Mouse (Mus musculus): ENCODE measurements at regions not wholly inside any gene's neighbourhood (a gene's known extent, or its start where the extent isn't known, plus 50 kb on each side); places are given as distances from the start of the nearest gene placed in this dataset.

- no peak overlapping the region for H3K27ac ChIP-seq
- no peak overlapping the region for H3K4me2 ChIP-seq
- H3K4me1 ChIP-seq (replicated peaks): peaks cover 16% of the 10 kb centered on the region; the same call in 1 of the 2 replicates
- H3K4me3 ChIP-seq (replicated peaks): no peak overlapping the region
- no peaks in the 10 kb centered on the region for H3K36me3 ChIP-seq
- WGBS: 62% methylated on average over 1 of the region's 1 CpGs
- H3K27me3 ChIP-seq: no peaks in the 10 kb centered on the region
- no peak overlapping the region for H3K9ac ChIP-seq (replicated peaks)
- H3K9me3 ChIP-seq: no peaks in the 10 kb centered on the region
- ATAC-seq (ENCODE audit: insufficient number of reproducible peaks, insufficient read depth, low FRiP score, low TSS enrichment, low read depth): no peak
These were observed 214.3 kb downstream of the Ktn1 start for GRCm38 (mm10) chr14:47862556-47862955.

DNA sequence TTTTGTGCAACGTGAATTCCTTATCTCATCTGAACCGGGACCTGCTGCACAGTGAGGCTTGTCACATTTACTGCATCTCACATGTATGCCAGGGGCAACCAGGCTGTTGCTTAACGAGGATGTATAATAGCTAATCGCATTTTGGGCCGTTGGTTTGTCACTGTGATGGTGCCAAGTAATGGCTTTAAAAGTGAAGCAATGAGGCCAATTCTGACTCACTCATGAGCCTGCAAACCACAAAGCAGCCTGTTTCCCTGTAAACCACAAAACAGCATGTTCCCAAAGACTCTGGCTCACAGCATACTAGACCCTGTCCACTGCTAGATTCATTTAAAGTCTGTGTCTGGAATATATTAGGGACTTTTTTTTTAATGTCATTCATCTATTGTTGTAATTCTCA lies 214.8 kb downstream of the Ktn1 start:
- Histone ChIP-seq H3K27me3 (no peaks in the 10 kb centered on the region), H3K9me3 (no peaks in the 10 kb centered on the region), H3K4me2 (no peak overlapping the region), H3K9ac (replicated peaks) (no peak overlapping the region), H3K4me1 (replicated peaks) (peaks cover 13% of the 10 kb centered on the region; the same call in 1 of the 2 replicates), H3K27ac (no peak overlapping the region), H3K36me3 (no peaks in the 10 kb centered on the region), H3K4me3 (replicated peaks) (no peak overlapping the region)
- WGBS: 33% methylated on average over 5 of the region's 5 CpGs
- no peak for ATAC-seq (ENCODE audit: insufficient number of reproducible peaks, insufficient read depth, low FRiP score, low TSS enrichment, low read depth)

- H3K27me3 ChIP-seq: no peaks in the 10 kb centered on the region
- no peak for ATAC-seq (ENCODE audit: insufficient number of reproducible peaks, insufficient read depth, low FRiP score, low TSS enrichment, low read depth)
- WGBS: 77% methylated on average over 6 of the region's 6 CpGs
These were observed 215.5 kb downstream of the Ktn1 start for GRCm38 (mm10) chr14:47863701-47864100.

GRCm38 (mm10) chr14:47867017-47867416 lies 218.8 kb downstream of the Ktn1 start:
- 81% methylated on average over 2 of the region's 2 CpGs for WGBS

More at GRCm38 (mm10) chr14:47863701-47864100, 215.5 kb downstream of the Ktn1 start:
- H3K4me1 ChIP-seq (replicated peaks): peaks cover 9% of the 10 kb centered on the region; the same call in 1 of the 2 replicates
- no peaks in the 10 kb centered on the region for H3K9me3 ChIP-seq
- H3K4me2 ChIP-seq: no peak overlapping the region
- H3K36me3 ChIP-seq: no peaks in the 10 kb centered on the region
- H3K9ac ChIP-seq (replicated peaks): no peak overlapping the region
- H3K27ac ChIP-seq: no peak overlapping the region
- no peak overlapping the region for H3K4me3 ChIP-seq (replicated peaks)

DNA sequence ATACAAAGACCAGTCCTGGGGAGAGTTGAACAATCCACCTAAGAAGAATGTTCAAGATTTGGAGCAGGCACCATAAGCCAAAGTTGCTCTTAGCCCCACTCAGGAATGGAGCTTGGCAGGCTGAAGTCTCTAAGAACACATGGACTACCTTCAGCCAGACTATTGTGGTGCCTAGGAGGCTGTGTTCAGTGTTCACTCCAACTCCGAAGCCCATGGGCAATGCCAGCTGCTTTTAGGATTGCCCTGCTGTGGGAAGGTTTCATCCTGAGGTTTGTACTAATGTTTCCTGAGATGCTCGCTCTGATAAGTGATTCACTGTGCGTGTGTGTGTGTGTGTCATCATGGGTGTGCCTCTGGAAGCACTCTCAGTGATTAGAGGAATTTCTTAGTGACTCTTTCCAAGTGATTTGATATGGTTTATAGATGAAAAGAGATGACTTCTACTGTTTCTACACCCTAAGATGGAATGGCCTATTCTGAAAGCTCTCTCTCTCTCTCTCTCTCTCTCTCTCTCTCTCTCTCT lies 220.1 kb downstream of the Ktn1 start:
- no peak overlapping the region for H3K4me3 ChIP-seq (replicated peaks)
- no peaks in the 10 kb centered on the region for H3K36me3 ChIP-seq
- WGBS: 85% methylated on average over 3 of the region's 3 CpGs
- no peaks in the 10 kb centered on the region for H3K27me3 ChIP-seq
- H3K4me2 ChIP-seq: no peak overlapping the region
- H3K9ac ChIP-seq (replicated peaks): no peak overlapping the region
- H3K27ac ChIP-seq: no peak overlapping the region
- ATAC-seq (ENCODE audit: insufficient number of reproducible peaks, insufficient read depth, low FRiP score, low TSS enrichment, low read depth): no peak
- H3K9me3 ChIP-seq: no peaks in the 10 kb centered on the region
- peaks cover 4% of the 10 kb centered on the region; the same call in 1 of the 2 replicates for H3K4me1 ChIP-seq (replicated peaks)

More at GRCm38 (mm10) chr14:47867017-47867416, 218.8 kb downstream of the Ktn1 start:
- Histone ChIP-seq H3K9me3 (no peaks in the 10 kb centered on the region), H3K4me3 (replicated peaks) (no peak overlapping the region), H3K27ac (no peak overlapping the region), H3K27me3 (no peaks in the 10 kb centered on the region), H3K9ac (replicated peaks) (no peak overlapping the region), H3K4me2 (no peak overlapping the region), H3K36me3 (no peaks in the 10 kb centered on the region), H3K4me1 (replicated peaks) (peaks cover 9% of the 10 kb centered on the region; the same call in 1 of the 2 replicates)
- ATAC-seq (ENCODE audit: insufficient number of reproducible peaks, insufficient read depth, low FRiP score, low TSS enrichment, low read depth): no peak

DNA sequence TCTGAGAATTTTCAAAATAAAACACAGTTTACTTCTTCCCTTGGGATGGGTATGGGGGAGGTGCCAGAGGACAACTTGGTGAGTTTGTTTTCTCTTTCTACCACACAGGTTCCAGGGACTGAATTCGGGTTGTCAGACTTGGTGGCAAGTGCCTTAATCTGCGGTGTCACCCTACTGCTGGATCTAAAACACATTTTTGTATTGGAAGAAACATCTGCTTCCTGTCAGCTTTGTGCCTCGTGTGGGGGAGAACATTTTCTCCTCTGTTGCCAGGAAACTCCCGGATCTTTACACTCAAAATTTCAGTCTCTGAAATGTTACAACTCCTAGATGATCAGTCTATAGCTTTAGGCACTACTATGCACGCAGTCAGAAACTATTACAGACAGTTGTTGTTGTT lies 228.3 kb downstream of the Ktn1 start:
- WGBS: 67% methylated on average over 5 of the region's 5 CpGs
- ATAC-seq (ENCODE audit: insufficient number of reproducible peaks, insufficient read depth, low FRiP score, low TSS enrichment, low read depth): no peak
- Histone ChIP-seq H3K27me3 (no peaks in the 10 kb centered on the region), H3K27ac (no peak overlapping the region), H3K9me3 (0 out of 2 replicates have a peak, but pooled peaks cover 7% of the 10 kb centered on the region), H3K36me3 (no peaks in the 10 kb centered on the region), H3K4me2 (no peak overlapping the region), H3K4me3 (replicated peaks) (no peak overlapping the region), H3K4me1 (replicated peaks) (no peaks in the 10 kb centered on the region), H3K9ac (replicated peaks) (no peak overlapping the region)

- WGBS: 59% methylated on average over 3 of the region's 3 CpGs
- Histone ChIP-seq H3K27me3 (no peaks in the 10 kb centered on the region), H3K4me3 (replicated peaks) (no peak overlapping the region), H3K9ac (replicated peaks) (no peak overlapping the region), H3K36me3 (no peaks in the 10 kb centered on the region), H3K9me3 (0 out of 2 replicates have a peak, but pooled peaks cover 7% of the 10 kb centered on the region), H3K4me1 (replicated peaks) (no peaks in the 10 kb centered on the region), H3K4me2 (no peak overlapping the region), H3K27ac (no peak overlapping the region)
- no peak for ATAC-seq (ENCODE audit: insufficient number of reproducible peaks, insufficient read depth, low FRiP score, low TSS enrichment, low read depth)
These were observed 228.9 kb downstream of the Ktn1 start for GRCm38 (mm10) chr14:47877167-47877566.

- Histone ChIP-seq H3K9ac (replicated peaks) (no peak overlapping the region), H3K36me3 (no peaks in the 10 kb centered on the region), H3K27ac (no peak overlapping the region), H3K4me1 (replicated peaks) (no peaks in the 10 kb centered on the region), H3K4me3 (replicated peaks) (no peak overlapping the region), H3K27me3 (no peaks in the 10 kb centered on the region), H3K9me3 (0 out of 2 replicates have a peak, but pooled peaks cover 7% of the 10 kb centered on the region), H3K4me2 (no peak overlapping the region)
- WGBS: 95% methylated on average over 5 of the region's 5 CpGs
- ATAC-seq (ENCODE audit: insufficient number of reproducible peaks, insufficient read depth, low FRiP score, low TSS enrichment, low read depth): no peak
These were observed 229.7 kb downstream of the Ktn1 start for GRCm38 (mm10) chr14:47877771-47878443.

- no peak for ATAC-seq (ENCODE audit: insufficient number of reproducible peaks, insufficient read depth, low FRiP score, low TSS enrichment, low read depth)
- Histone ChIP-seq H3K9ac (replicated peaks) (no peak overlapping the region), H3K36me3 (no peaks in the 10 kb centered on the region), H3K27ac (no peak overlapping the region), H3K9me3 (0 out of 2 replicates have a peak, but pooled peaks cover 6% of the 10 kb centered on the region), H3K27me3 (no peaks in the 10 kb centered on the region), H3K4me1 (replicated peaks) (peaks cover 6% of the 10 kb centered on the region; the same call in 1 of the 2 replicates), H3K4me3 (replicated peaks) (no peak overlapping the region), H3K4me2 (no peak overlapping the region)
- 89% methylated on average over 3 of the region's 3 CpGs for WGBS
These were observed 235.3 kb upstream of the Peli2 start for GRCm38 (mm10) chr14:47885326-47885725.

- H3K9me3 ChIP-seq: no peaks in the 10 kb centered on the region
- no peak overlapping the region for H3K9ac ChIP-seq (replicated peaks)
- no peak overlapping the region for H3K4me2 ChIP-seq
- H3K27me3 ChIP-seq: no peaks in the 10 kb centered on the region
- no peaks in the 10 kb centered on the region for H3K36me3 ChIP-seq
- ATAC-seq (ENCODE audit: insufficient number of reproducible peaks, insufficient read depth, low FRiP score, low TSS enrichment, low read depth): no peak
- no peak overlapping the region for H3K27ac ChIP-seq
- H3K4me1 ChIP-seq (replicated peaks): peaks cover 9% of the 10 kb centered on the region; the same call in 1 of the 2 replicates
- H3K4me3 ChIP-seq (replicated peaks): no peak overlapping the region
- WGBS: 77% methylated on average over 9 of the region's 9 CpGs
These were observed 230.1 kb upstream of the Peli2 start for GRCm38 (mm10) chr14:47890251-47891198.

- Histone ChIP-seq H3K4me3 (replicated peaks) (no peak overlapping the region), H3K27me3 (no peaks in the 10 kb centered on the region), H3K36me3 (no peaks in the 10 kb centered on the region), H3K27ac (no peak overlapping the region), H3K9me3 (no peaks in the 10 kb centered on the region), H3K9ac (replicated peaks) (no peak overlapping the region), H3K4me1 (replicated peaks) (no peaks in the 10 kb centered on the region), H3K4me2 (no peak overlapping the region)
- no peak for ATAC-seq (ENCODE audit: insufficient number of reproducible peaks, insufficient read depth, low FRiP score, low TSS enrichment, low read depth)
- WGBS: 82% methylated on average over 3 of the region's 3 CpGs
These were observed 224.0 kb upstream of the Peli2 start for GRCm38 (mm10) chr14:47896581-47896980.

Data from limb, embryonic 12.5 days (tissue).